Mouse (Mus musculus) heart, postnatal 4 days (tissue): ENCODE results near the gene Slc30a9. TPM values are rescaled to one million over a fixed set of nuclear protein-coding genes. Genes with fewer than 3 reads are reported as not detected.

Source experiments
- total RNA-seq, 2 experiments: library from RNA; stranded (reverse); gene quantifications; 2 replicates each; pipeline ENCODE4 v1.2.3; 2021

Gene Slc30a9
- total RNA-seq, 2 experiments from 2014 or later = 145 to 155 TPM

Other genes with a start within 250 kb of the Slc30a9 start
- gene Phox2b, start 207.7 kb upstream of the Slc30a9 start, total RNA-seq = under 1 TPM in 1 of 2 experiments, not detected in 1; 0.14 TPM
- gene Tmem33, start 46.4 kb upstream of the Slc30a9 start, total RNA-seq = 10 to 100 TPM; 37.4 to 38.4 TPM
- gene Bend4, start 121.4 kb downstream of the Slc30a9 start, total RNA-seq = 10 to 100 TPM; 15.0 to 16.5 TPM